Mouse (Mus musculus): ENCODE data around the gene Gm17622.

Gene Gm17622

GRCm38 (mm10) chr13:96490433-96490832 lies at the start of gene Gm17622:
TSS of gene Gm17622 (plus strand) at chr13:96490733.
- DNase-seq (ENCODE audit: low spot score) = no peak

- DNase-seq (ENCODE audit: low spot score) = no peak
These were observed 40.2 kb upstream of the Gm17622 start for GRCm38 (mm10) chr13:96450205-96450856.

- DNase-seq (ENCODE audit: low spot score) = no peak
These were observed 39.7 kb upstream of the Gm17622 start for GRCm38 (mm10) chr13:96450869-96451268.

GRCm38 (mm10) chr13:96451386-96452140 lies 39.0 kb upstream of the Gm17622 start:
- no peak for DNase-seq (ENCODE audit: low spot score)

GRCm38 (mm10) chr13:96452621-96453020 lies 37.9 kb upstream of the Gm17622 start:
- no peak for DNase-seq (ENCODE audit: low spot score)

- DNase-seq (ENCODE audit: low spot score) = no peak
These were observed 36.2 kb upstream of the Gm17622 start for GRCm38 (mm10) chr13:96454288-96454687.

- DNase-seq (ENCODE audit: low spot score) = no peak
These were observed 33.0 kb upstream of the Gm17622 start for GRCm38 (mm10) chr13:96457566-96457965.

- DNase-seq (ENCODE audit: low spot score) = no peak
These were observed 32.5 kb upstream of the Gm17622 start for GRCm38 (mm10) chr13:96458018-96458417.

- DNase-seq (ENCODE audit: low spot score) = no peak
These were observed 31.9 kb upstream of the Gm17622 start for GRCm38 (mm10) chr13:96458606-96459005.

GRCm38 (mm10) chr13:96462644-96463043 lies 27.9 kb upstream of the Gm17622 start:
- no peak for DNase-seq (ENCODE audit: low spot score)

- no peak for DNase-seq (ENCODE audit: low spot score)
These were observed 25.2 kb upstream of the Gm17622 start for GRCm38 (mm10) chr13:96465315-96465714.

GRCm38 (mm10) chr13:96468678-96469077 lies 21.9 kb upstream of the Gm17622 start:
- no peak for DNase-seq (ENCODE audit: low spot score)

GRCm38 (mm10) chr13:96470556-96470955 lies 20.0 kb upstream of the Gm17622 start:
- DNase-seq (ENCODE audit: low spot score) = no peak

- DNase-seq (ENCODE audit: low spot score) = no peak
These were observed 19.6 kb upstream of the Gm17622 start, which contains the start of gene Ankdd1b for GRCm38 (mm10) chr13:96470957-96471356. TSS of gene Ankdd1b (minus strand) at chr13:96471198.

- DNase-seq (ENCODE audit: low spot score) = no peak
These were observed 13.3 kb upstream of the Gm17622 start for GRCm38 (mm10) chr13:96477226-96477625.

- no peak for DNase-seq (ENCODE audit: low spot score)
These were observed 11.5 kb upstream of the Gm17622 start for GRCm38 (mm10) chr13:96478991-96479390.

GRCm38 (mm10) chr13:96487230-96487629 lies 3.3 kb upstream of the Gm17622 start:
- DNase-seq (ENCODE audit: low spot score) = no peak

GRCm38 (mm10) chr13:96487968-96488367 lies 2.6 kb upstream of the Gm17622 start:
- DNase-seq (ENCODE audit: low spot score) = no peak

- DNase-seq (ENCODE audit: low spot score) = no peak
These were observed 6.1 kb downstream of the Gm17622 start for GRCm38 (mm10) chr13:96496630-96497029.

- no peak for DNase-seq (ENCODE audit: low spot score)
These were observed 9.4 kb downstream of the Gm17622 start for GRCm38 (mm10) chr13:96499891-96500290.

- no peak for DNase-seq (ENCODE audit: low spot score)
These were observed 15.1 kb downstream of the Gm17622 start for GRCm38 (mm10) chr13:96505661-96506060.

GRCm38 (mm10) chr13:96506313-96506712 lies 15.8 kb downstream of the Gm17622 start:
- no peak for DNase-seq (ENCODE audit: low spot score)

- DNase-seq (ENCODE audit: low spot score) = no peak
These were observed 17.0 kb downstream of the Gm17622 start for GRCm38 (mm10) chr13:96507541-96507940.
